Mouse (Mus musculus) forebrain, embryonic 13.5 days (tissue): Measurements from ENCODE around the gene Zswim1. TPM values are rescaled to one million over a fixed set of nuclear protein-coding genes. Genes with fewer than 3 reads are reported as not detected.
A peak's percentile ranks its signal among the peaks of the same experiment; 100 is the strongest.

Source experiments
- ATAC-seq: fragments of 200-750 bp; cut with Nextera tagmentation; 2 replicates; pipeline ENCODE4 v1.8.0; 2017
- H3K27ac ChIP-seq: fragments of 300-500 bp; sonication (generic); 2 replicates; pipeline ENCODE4 v1.5.1; 2015; ENCODE audit warnings: inconsistent platforms, mild to moderate bottlenecking, moderate library complexity
- H3K27me3 ChIP-seq: fragments of 300-500 bp; sonication (generic); 2 replicates; pipeline ENCODE4 v1.6.1; 2015; ENCODE audit warnings: mild to moderate bottlenecking, inconsistent platforms
- H3K36me3 ChIP-seq: fragments of 300-500 bp; sonication (generic); 2 replicates; pipeline ENCODE4 v1.6.1; 2015; ENCODE audit warnings: mild to moderate bottlenecking, inconsistent platforms; ENCODE audit not compliant: poor library complexity, severe bottlenecking
- H3K4me1 ChIP-seq: fragments of 300-500 bp; sonication (generic); 2 replicates; pipeline ENCODE4 v1.6.1; 2015; ENCODE audit warnings: inconsistent platforms
- H3K4me2 ChIP-seq: fragments of 300-500 bp; sonication (generic); 2 replicates; pipeline ENCODE4 v1.6.1; 2015; ENCODE audit warnings: inconsistent platforms, mild to moderate bottlenecking, moderate library complexity
- H3K4me3 ChIP-seq: fragments of 300-500 bp; sonication (generic); 2 replicates; pipeline ENCODE4 v1.5.1; 2015; ENCODE audit warnings: mild to moderate bottlenecking, inconsistent platforms
- H3K9ac ChIP-seq: fragments of 300-500 bp; sonication (generic); 2 replicates; pipeline ENCODE4 v1.6.1; 2015; ENCODE audit warnings: mild to moderate bottlenecking, inconsistent platforms
- H3K9me3 ChIP-seq: fragments of 300-500 bp; sonication (generic); replicated peaks from 2 replicates; pipeline ENCODE4 v1.6.1; 2016; ENCODE audit warnings: inconsistent platforms
- WGBS: fragments of 180-500 bp; shearing (Covaris S2); methylation state at CpG from one replicate; pipeline ENCODE4 v1.1.7; 2015; 5-methylcytosine and 5-hydroxymethylcytosine counted together
- polyA plus RNA-seq: library from polyadenylated mRNA; unstranded; fragments of >200 nt; fragmentation: Nextera tagmentation; extraction: Ambion mirVana; gene quantifications from 2 replicates; pipeline ENCODE4 v1.2.1, GENCODE M21; 2015

The Zswim1 gene
- 22.1 and 23.2 TPM in 2 replicates for polyA plus RNA-seq

GRCm38 (mm10) chr2:164822636-164823165 lies at the start of gene Zswim1:
Gene Zswim1 (plus strand): TSS chr2:164822686.
- peak; percentile 99 for ATAC-seq
- Histone ChIP-seq H3K4me2 (peak within 1 kb of the TSS; percentile 65), H3K36me3 (peaks cover 54% of the 10 kb centered on the region), H3K9ac (peak within 1 kb of the TSS; percentile 76), H3K27ac (peak within 1 kb of the TSS; percentile 84), H3K27me3 (no peaks in the 10 kb centered on the region), H3K4me1 (peaks cover 20% of the 10 kb centered on the region), H3K9me3 (no peaks in the 10 kb centered on the region), H3K4me3 (peak within 1 kb of the TSS; percentile 63)
- 1% methylated on average over 32 of the region's 32 CpGs for WGBS

DNA sequence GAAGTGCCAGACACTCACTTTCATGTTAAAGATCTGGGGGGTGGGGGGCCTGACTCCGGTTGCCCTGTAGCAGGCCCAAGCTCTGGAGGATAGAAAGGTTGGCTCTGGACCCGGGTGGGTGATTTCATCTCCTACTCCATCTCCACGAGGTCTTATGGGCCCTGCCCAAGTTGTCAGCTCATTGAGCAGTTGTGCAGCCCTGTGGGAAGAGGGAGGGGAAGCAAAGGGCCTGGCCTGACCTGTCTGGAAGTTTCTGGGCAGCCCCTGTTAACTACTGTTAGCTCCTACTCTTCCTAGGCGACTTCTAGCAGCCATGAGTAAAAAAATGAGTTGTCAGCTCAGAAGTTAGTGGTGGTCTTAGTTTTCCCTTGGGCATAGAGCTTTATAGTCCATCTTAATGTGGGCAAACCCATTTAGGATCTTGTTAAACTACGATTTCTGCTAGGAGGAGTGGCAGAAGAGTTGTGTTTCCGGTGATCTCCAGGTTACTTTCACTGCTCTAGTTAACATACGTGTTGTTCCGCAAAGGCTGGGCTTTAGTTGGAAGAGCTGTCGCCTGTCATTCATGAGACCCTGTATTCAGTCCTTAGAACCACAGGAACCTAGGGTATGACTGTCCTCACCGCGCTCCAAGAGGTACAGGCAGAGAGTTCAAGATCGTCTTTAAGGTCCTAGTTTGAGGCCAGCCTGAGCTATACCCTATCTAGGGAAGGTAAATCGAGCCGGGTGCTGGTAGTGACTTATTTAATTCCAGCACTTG lies 49.1 kb upstream of the Zswim1 start:
- H3K4me3 ChIP-seq, result no peak overlapping the region
- H3K4me1 ChIP-seq, result peaks cover 26% of the 10 kb centered on the region
- peaks cover 25% of the 10 kb centered on the region for H3K36me3 ChIP-seq
- no peak for ATAC-seq
- H3K27ac ChIP-seq, result 0 out of 2 replicates have a peak overlapping the region, but pooled peaks have one; percentile 10
- 82% methylated on average over 14 of the region's 14 CpGs for WGBS
- no peak overlapping the region for H3K9ac ChIP-seq
- no peaks in the 10 kb centered on the region for H3K27me3 ChIP-seq
- no peaks in the 10 kb centered on the region for H3K9me3 ChIP-seq
- H3K4me2 ChIP-seq, result no peak overlapping the region

GRCm38 (mm10) chr2:164773989-164774364 lies 48.5 kb upstream of the Zswim1 start:
- ATAC-seq, result no peak

DNA sequence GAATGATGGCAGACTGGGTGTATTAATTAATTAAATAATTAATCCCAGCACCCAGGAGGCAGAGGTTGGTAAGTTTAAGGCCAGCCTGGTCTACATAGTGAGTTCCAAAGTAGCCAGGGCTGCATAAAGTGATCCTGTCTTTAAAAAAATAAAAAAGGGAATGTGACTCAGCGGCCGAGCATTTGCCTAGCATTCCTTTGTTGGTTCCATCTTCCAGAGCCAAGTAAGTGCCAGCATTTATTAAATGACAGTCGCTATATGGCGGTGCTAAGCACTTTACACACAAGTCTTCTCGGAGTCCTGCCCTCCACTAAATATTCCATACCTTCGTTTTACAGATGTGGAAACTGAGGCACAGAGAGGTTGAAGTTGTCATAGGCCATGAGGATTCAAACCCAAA lies 46.4 kb upstream of the Zswim1 start:
- WGBS, result 91% methylated on average over 6 of the region's 6 CpGs
- Histone ChIP-seq H3K4me3 (no peak overlapping the region), H3K9me3 (no peaks in the 10 kb centered on the region), H3K4me2 (no peak overlapping the region), H3K36me3 (peaks cover 22% of the 10 kb centered on the region), H3K9ac (no peak overlapping the region), H3K27me3 (no peaks in the 10 kb centered on the region), H3K27ac (no peak overlapping the region), H3K4me1 (peaks cover 13% of the 10 kb centered on the region)
- no peak for ATAC-seq

More at GRCm38 (mm10) chr2:164773989-164774364, 48.5 kb upstream of the Zswim1 start:
- Histone ChIP-seq H3K4me1 (peaks cover 26% of the 10 kb centered on the region), H3K4me2 (no peak overlapping the region), H3K27ac (0 out of 2 replicates have a peak overlapping the region, but pooled peaks have one; percentile 10), H3K36me3 (peaks cover 24% of the 10 kb centered on the region), H3K9me3 (no peaks in the 10 kb centered on the region), H3K4me3 (no peak overlapping the region), H3K9ac (no peak overlapping the region), H3K27me3 (no peaks in the 10 kb centered on the region)
- WGBS, result 88% methylated on average over 5 of the region's 5 CpGs

DNA sequence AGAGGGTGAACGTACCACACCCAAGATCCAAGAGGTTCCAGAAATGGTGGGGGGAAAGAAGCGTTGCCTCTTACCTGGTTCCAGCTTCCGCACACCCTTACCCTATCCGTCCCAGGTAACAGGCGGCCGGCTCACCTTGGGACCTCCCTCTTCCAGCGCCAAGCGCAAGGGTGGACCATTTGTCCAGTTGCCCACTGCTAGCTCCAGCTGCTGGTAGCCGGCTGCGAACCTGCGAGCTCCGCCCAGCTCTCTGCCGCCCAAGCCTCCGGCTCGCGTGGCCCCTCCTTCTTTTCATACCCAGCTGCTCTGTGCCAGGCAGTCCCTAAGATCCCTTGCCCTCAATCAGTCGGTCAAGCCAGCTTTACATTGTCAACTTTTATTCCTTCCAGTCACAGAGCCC lies 45.7 kb upstream of the Zswim1 start:
- H3K27ac ChIP-seq, result no peak overlapping the region
- H3K4me3 ChIP-seq, result no peak overlapping the region
- no peak overlapping the region for H3K9ac ChIP-seq
- H3K4me1 ChIP-seq, result peaks cover 7% of the 10 kb centered on the region
- peaks cover 16% of the 10 kb centered on the region for H3K36me3 ChIP-seq
- H3K9me3 ChIP-seq, result no peaks in the 10 kb centered on the region
- no peak overlapping the region for H3K4me2 ChIP-seq
- no peak for ATAC-seq
- no peaks in the 10 kb centered on the region for H3K27me3 ChIP-seq
- WGBS, result 73% methylated on average over 17 of the region's 17 CpGs

- Histone ChIP-seq H3K9me3 (no peaks in the 10 kb centered on the region), H3K27me3 (no peaks in the 10 kb centered on the region), H3K4me1 (peaks cover under 1% of the 10 kb centered on the region; the same call in 1 of the 2 replicates), H3K4me2 (no peak overlapping the region), H3K9ac (no peak overlapping the region), H3K36me3 (peaks cover 9% of the 10 kb centered on the region), H3K27ac (no peak overlapping the region), H3K4me3 (no peak overlapping the region)
- WGBS, result 83% methylated on average over 30 of the region's 30 CpGs
- ATAC-seq, result no peak
Observed at GRCm38 (mm10) chr2:164777246-164778014, 45.1 kb upstream of the Zswim1 start.

- H3K9ac ChIP-seq, result no peak overlapping the region
- no peak for ATAC-seq
- H3K4me3 ChIP-seq, result no peak overlapping the region
- peaks cover 4% of the 10 kb centered on the region for H3K36me3 ChIP-seq
- no peak overlapping the region for H3K4me2 ChIP-seq
- no peaks in the 10 kb centered on the region for H3K4me1 ChIP-seq
- 91% methylated on average over 11 of the region's 11 CpGs for WGBS
- no peaks in the 10 kb centered on the region for H3K9me3 ChIP-seq
- H3K27me3 ChIP-seq, result no peaks in the 10 kb centered on the region
- no peak overlapping the region for H3K27ac ChIP-seq
Observed at GRCm38 (mm10) chr2:164778015-164778287, 44.5 kb upstream of the Zswim1 start.

GRCm38 (mm10) chr2:164778809-164779208 lies 43.7 kb upstream of the Zswim1 start:
- H3K4me2 ChIP-seq, result no peak overlapping the region
- no peak for ATAC-seq
- no peaks in the 10 kb centered on the region for H3K27me3 ChIP-seq
- no peak overlapping the region for H3K27ac ChIP-seq
- no peaks in the 10 kb centered on the region for H3K36me3 ChIP-seq
- H3K9me3 ChIP-seq, result no peaks in the 10 kb centered on the region
- H3K4me1 ChIP-seq, result no peaks in the 10 kb centered on the region
- 87% methylated on average over 7 of the region's 7 CpGs for WGBS
- no peak overlapping the region for H3K4me3 ChIP-seq
- no peak overlapping the region for H3K9ac ChIP-seq

- ATAC-seq, result no peak
- Histone ChIP-seq H3K36me3 (no peaks in the 10 kb centered on the region), H3K4me2 (no peak within 1 kb of the TSS), H3K4me3 (no peak within 1 kb of the TSS), H3K4me1 (peaks cover under 1% of the 10 kb centered on the region; the same call in 1 of the 2 replicates), H3K9me3 (no peaks in the 10 kb centered on the region), H3K9ac (no peak within 1 kb of the TSS), H3K27ac (no peak within 1 kb of the TSS), H3K27me3 (no peaks in the 10 kb centered on the region)
- WGBS, result 64% methylated on average over 8 of the region's 8 CpGs
Observed at GRCm38 (mm10) chr2:164779481-164780086, 42.9 kb upstream of the Zswim1 start, which contains the start of gene Tnnc2. Gene Tnnc2 (minus strand): TSS chr2:164779967.

DNA sequence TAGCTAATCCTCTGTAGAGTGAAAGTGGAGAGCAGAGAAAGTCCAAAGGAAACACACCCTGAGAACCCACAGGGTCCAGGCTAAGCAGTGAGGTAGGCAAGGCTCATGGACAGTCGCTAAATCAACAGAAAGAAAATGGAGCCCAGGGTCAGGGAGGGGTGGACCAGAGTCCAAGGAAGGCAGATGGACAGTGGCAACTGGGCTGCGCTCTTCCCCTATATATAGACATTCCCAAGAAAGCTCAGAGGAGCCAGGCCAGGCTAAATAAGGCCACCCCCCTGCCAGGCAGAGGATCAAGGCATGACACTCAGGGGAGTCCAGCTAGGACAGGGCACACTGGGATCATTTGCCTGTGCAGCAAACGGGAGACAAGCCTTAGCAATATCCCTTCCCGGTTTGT lies 40.6 kb upstream of the Zswim1 start:
- Histone ChIP-seq H3K4me3 (no peak overlapping the region), H3K27me3 (no peaks in the 10 kb centered on the region), H3K4me2 (no peak overlapping the region), H3K4me1 (peaks cover 19% of the 10 kb centered on the region), H3K27ac (no peak overlapping the region), H3K36me3 (no peaks in the 10 kb centered on the region), H3K9me3 (no peaks in the 10 kb centered on the region), H3K9ac (no peak overlapping the region)
- ATAC-seq, result no peak
- WGBS, result 72% methylated on average over 4 of the region's 4 CpGs

DNA sequence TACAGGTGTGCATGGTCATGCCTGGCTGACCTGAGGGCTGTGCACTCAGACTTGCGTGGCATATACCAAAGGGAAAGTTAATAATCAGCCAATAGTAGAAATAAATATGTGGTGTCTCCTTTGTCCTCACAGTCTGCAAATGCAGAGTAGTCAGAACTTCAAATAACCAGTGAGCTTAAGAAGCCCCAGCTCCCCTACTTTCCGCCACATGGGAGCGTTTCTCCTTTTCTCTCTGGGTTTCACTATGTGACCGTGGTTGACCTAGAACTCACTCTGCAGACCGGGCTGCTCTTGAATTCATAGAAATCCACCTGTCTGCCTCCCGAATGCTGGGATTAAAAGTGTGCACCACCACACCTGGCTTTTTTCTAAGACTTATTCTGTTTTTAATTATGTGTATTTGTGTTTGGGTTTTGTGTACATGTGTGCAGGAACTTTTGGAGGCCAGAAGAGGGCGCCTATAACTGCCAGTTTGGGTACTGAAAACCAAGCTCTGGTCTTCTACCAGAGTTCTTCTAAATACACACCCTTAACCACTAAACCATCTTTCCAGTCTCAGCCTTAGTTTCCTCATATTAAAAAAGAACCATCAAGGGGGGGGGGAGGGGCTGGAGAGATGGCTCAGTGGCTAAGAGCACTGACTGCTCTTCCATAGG lies 38.4 kb upstream of the Zswim1 start:
- no peaks in the 10 kb centered on the region for H3K9me3 ChIP-seq
- no peak for ATAC-seq
- H3K27ac ChIP-seq, result no peak overlapping the region
- peaks cover 22% of the 10 kb centered on the region for H3K4me1 ChIP-seq
- H3K4me2 ChIP-seq, result no peak overlapping the region
- H3K36me3 ChIP-seq, result peaks cover 8% of the 10 kb centered on the region; the same call in 1 of the 2 replicates
- no peaks in the 10 kb centered on the region for H3K27me3 ChIP-seq
- H3K4me3 ChIP-seq, result no peak overlapping the region
- 81% methylated on average over 7 of the region's 7 CpGs for WGBS
- no peak overlapping the region for H3K9ac ChIP-seq
